Mouse (Mus musculus) liver, embryonic 11.5 days (tissue): Measurements from ENCODE around the gene Nme6. TPM values are rescaled to one million over a fixed set of nuclear protein-coding genes. Genes with fewer than 3 reads are reported as not detected.
A peak's percentile ranks its signal among the peaks of the same experiment; 100 is the strongest.

ENCODE experiments used
- ATAC-seq: fragments of 200-750 bp; cut with Nextera tagmentation; replicated peaks from 2 replicates; pipeline ENCODE4 v1.8.0; 2017; ENCODE audit warnings: moderate number of reproducible peaks, mild to moderate bottlenecking, moderate TSS enrichment, moderate library complexity; ENCODE audit not compliant: low FRiP score
- DNase-seq: peaks from one replicate; pipeline ENCODE4 v3.0.0-alpha.2; 2017; ENCODE audit warnings: low spot score
- H3K27ac ChIP-seq: fragments of 300-500 bp; sonication (generic); 2 replicates; pipeline ENCODE4 v1.5.1; 2014; ENCODE audit warnings: mild to moderate bottlenecking, low read depth, low read length, control low read depth
- H3K27me3 ChIP-seq: fragments of 300-500 bp; sonication (generic); replicated peaks from 2 replicates; pipeline ENCODE4 v1.6.1; 2014; ENCODE audit warnings: low read length, mixed read lengths; ENCODE audit not compliant: control insufficient read depth, insufficient read depth
- H3K36me3 ChIP-seq: fragments of 300-500 bp; sonication (generic); 2 replicates; pipeline ENCODE4 v1.6.1; 2014; ENCODE audit warnings: mild to moderate bottlenecking, low read length, moderate library complexity, mixed read lengths; ENCODE audit not compliant: control insufficient read depth, insufficient read depth
- H3K4me1 ChIP-seq: fragments of 300-500 bp; sonication (generic); replicated peaks from 2 replicates; pipeline ENCODE4 v1.6.1; 2014; ENCODE audit warnings: low read length, mixed read lengths; ENCODE audit not compliant: control insufficient read depth, insufficient read depth
- H3K4me2 ChIP-seq: fragments of 300-500 bp; sonication (generic); 2 replicates; pipeline ENCODE4 v1.6.1; 2014; ENCODE audit warnings: mild to moderate bottlenecking, control low read depth, moderate library complexity
- H3K4me3 ChIP-seq: fragments of 300-500 bp; sonication (generic); 2 replicates; pipeline ENCODE4 v1.5.1; 2014; ENCODE audit warnings: low read depth, low read length, control low read depth
- H3K9ac ChIP-seq: fragments of 300-500 bp; sonication (generic); 2 replicates; pipeline ENCODE4 v1.6.1; 2014; ENCODE audit warnings: low read depth, low read length, control low read depth
- H3K9me3 ChIP-seq: fragments of 300-500 bp; sonication (generic); 2 replicates; pipeline ENCODE4 v1.6.1; 2016; ENCODE audit warnings: low read length, inconsistent platforms, mixed read lengths; ENCODE audit not compliant: control insufficient read depth
- WGBS: fragments of 180-500 bp; shearing (Covaris S2); extraction: QIAGEN DNeasy Blood & Tissue Kit; methylation state at CpG from one replicate; pipeline ENCODE4 v1.1.7; 2014; 5-methylcytosine and 5-hydroxymethylcytosine counted together
- microRNA-seq: library from miRNA; unstranded; fragments of <30 nt; microRNA quantifications from one replicate; pipeline ENCODE4, GENCODE M21; 2017; ENCODE audit warnings: borderline number of aligned reads
- polyA plus RNA-seq: library from polyadenylated mRNA; unstranded; fragments of >200 nt; fragmentation: Nextera tagmentation; extraction: Ambion mirVana; gene quantifications from 2 replicates; pipeline ENCODE4 v1.2.1, GENCODE M21; 2014

Gene Nme6
- polyA plus RNA-seq, 1 experiment from 2014 or later, result 91.1 TPM

DNA sequence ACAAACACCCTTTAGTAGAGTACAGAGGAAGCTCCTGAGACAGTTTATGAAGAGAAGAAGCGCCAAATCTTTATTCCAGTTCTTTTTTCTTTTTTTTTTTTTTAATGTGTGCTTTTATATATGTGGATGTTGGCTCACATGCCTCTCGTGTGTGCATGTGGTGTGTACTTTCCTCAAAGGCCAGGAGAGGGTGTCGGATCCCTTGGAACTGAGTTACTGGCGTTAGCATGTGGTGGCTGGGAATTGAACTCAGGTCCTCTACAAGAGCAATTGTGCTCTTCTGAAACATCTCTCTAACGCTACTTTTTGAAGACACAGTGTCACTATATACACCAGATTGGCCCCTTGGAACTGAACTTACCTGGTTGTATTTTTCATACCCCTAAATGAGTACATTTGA is 45.1 kb downstream of the Nme6 start:
- ATAC-seq, result no peak
- Histone ChIP-seq H3K36me3 (peaks cover 41% of the 10 kb centered on the region), H3K4me1 (peaks cover 6% of the 10 kb centered on the region; the same call in 1 of the 2 replicates), H3K27me3 (no peaks in the 10 kb centered on the region), H3K4me2 (peak overlapping the region; percentile 67), H3K27ac (no peak overlapping the region), H3K4me3 (peak overlapping the region; percentile 96), H3K9ac (peak overlapping the region; percentile 98), H3K9me3 (no peaks in the 10 kb centered on the region)
- WGBS, result 71% methylated on average over 5 of the region's 5 CpGs
- DNase-seq, result no peak

DNA sequence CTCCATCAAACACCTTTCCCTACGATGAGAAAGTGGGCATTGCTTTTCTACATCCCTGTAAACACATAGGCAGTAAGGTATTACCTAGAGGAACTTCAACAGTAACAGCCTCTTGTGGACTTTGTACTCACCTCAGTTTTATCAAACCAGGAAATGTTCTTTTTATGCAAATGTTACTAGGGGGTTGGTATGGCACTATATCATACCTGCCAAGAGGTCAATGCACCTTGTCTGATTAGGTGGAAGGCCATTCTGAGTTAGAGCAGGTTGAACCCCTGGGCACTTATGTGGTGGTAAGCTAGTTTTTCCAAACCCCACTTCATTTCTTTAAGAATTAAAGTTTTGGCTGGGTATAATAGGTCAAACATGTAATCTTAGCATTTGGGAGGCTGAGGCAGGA is 46.8 kb downstream of the Nme6 start:
- Histone ChIP-seq H3K4me1 (peaks cover 6% of the 10 kb centered on the region; the same call in 1 of the 2 replicates), H3K27me3 (no peaks in the 10 kb centered on the region), H3K27ac (no peak overlapping the region), H3K4me2 (no peak overlapping the region), H3K36me3 (peaks cover 53% of the 10 kb centered on the region), H3K9me3 (no peaks in the 10 kb centered on the region), H3K9ac (no peak overlapping the region), H3K4me3 (no peak overlapping the region)
- no peak for DNase-seq
- ATAC-seq, result no peak
- 96% methylated on average over 1 of the region's 1 CpGs for WGBS

DNA sequence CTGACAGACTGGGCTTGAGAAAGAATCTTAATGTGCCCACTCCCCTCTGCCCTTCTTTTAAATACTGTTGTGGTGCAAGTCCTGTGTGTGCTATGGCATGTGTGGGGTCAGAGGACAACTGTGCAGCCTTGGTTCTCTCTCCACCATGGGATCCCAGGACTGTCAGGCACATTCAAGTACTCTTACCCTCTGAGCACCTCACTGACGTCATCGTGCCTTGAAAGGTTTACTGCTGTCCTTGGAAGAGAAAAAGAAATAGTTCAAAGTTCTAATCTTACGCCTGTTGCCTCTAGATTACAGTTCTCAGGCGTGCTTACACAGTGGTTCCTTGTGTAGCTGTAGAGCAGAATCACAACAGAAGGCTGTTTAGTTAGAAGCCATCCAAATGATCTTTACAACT is 53.7 kb downstream of the Nme6 start:
- Histone ChIP-seq H3K4me2 (no peak overlapping the region), H3K9me3 (no peaks in the 10 kb centered on the region), H3K27me3 (no peaks in the 10 kb centered on the region), H3K36me3 (peaks cover 80% of the 10 kb centered on the region), H3K9ac (no peak overlapping the region), H3K4me1 (no peaks in the 10 kb centered on the region), H3K4me3 (no peak overlapping the region), H3K27ac (no peak overlapping the region)
- ATAC-seq, result no peak
- 80% methylated on average over 4 of the region's 4 CpGs for WGBS
- no peak for DNase-seq

DNA sequence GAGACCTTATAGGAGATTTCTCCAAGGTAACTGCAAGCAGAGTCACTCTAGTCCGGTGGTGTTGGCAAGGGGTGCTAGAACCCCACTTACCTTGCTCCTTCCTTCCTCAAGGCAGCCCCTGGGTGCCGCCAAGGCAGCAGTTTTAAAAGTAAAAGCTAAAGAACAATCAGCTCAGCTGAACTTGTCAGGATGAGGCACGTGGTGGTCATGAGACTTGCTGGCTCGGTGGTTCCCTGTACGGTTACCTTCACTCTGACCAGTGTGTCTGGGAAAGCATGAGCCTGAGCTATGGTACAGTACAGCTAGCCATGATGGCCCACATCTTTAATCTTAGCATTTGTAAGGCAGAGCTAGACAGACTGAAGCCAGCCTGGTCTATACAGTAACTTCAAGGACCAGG is 54.8 kb downstream of the Nme6 start:
- H3K9ac ChIP-seq, result no peak overlapping the region
- no peaks in the 10 kb centered on the region for H3K27me3 ChIP-seq
- DNase-seq, result no peak
- no peak for ATAC-seq
- WGBS, result 86% methylated on average over 5 of the region's 5 CpGs
- no peak overlapping the region for H3K4me2 ChIP-seq
- no peak overlapping the region for H3K27ac ChIP-seq
- peaks cover 83% of the 10 kb centered on the region for H3K36me3 ChIP-seq
- H3K9me3 ChIP-seq, result no peaks in the 10 kb centered on the region
- no peaks in the 10 kb centered on the region for H3K4me1 ChIP-seq
- H3K4me3 ChIP-seq, result no peak overlapping the region

DNA sequence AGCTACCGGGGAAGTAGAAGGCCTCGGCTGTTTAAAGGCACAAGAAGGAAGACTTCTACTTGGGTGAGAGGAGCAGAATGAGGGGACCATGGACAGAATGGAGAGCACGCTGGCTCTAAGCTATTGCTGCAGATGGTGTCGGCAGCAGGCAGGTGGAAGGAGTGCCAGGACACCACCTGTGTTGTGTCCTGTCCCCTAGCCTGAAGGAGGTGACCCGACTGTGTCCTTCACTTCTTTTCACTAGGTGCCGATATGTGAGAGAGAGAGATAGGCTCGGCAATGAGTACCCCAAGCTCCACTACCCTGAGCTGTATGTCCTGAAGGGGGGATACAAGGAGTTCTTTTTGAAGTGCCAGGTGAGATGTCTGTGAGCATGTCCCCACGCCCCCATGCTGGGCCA is 59.0 kb downstream of the Nme6 start:
- H3K4me2 ChIP-seq, result no peak overlapping the region
- H3K27me3 ChIP-seq, result no peaks in the 10 kb centered on the region
- H3K9me3 ChIP-seq, result no peaks in the 10 kb centered on the region
- no peak overlapping the region for H3K27ac ChIP-seq
- DNase-seq (no peak), ATAC-seq (no peak)
- peaks cover 61% of the 10 kb centered on the region for H3K36me3 ChIP-seq
- WGBS, result 94% methylated on average over 8 of the region's 8 CpGs
- H3K9ac ChIP-seq, result no peak overlapping the region
- H3K4me1 ChIP-seq, result no peaks in the 10 kb centered on the region
- H3K4me3 ChIP-seq, result no peak overlapping the region

Small RNA genes within 50 kb of the gene (microRNA-seq; reads per million reads assigned to microRNA genes)
- 4.6 reads per million, percentile 11 among the genes with 10 or more reads in this experiment for gene Mir7089

Other genes starting within 250 kb of the Nme6 start
- gene Fbxw24, start 206.7 kb upstream of the Nme6 start, polyA plus RNA-seq, result not detected in 2 replicates
- not detected in 2 replicates for gene Fbxw25, start 168.1 kb upstream of the Nme6 start, polyA plus RNA-seq
- 0.11 and 0.12 TPM in 2 replicates for gene Fbxw18, start 130.0 kb upstream of the Nme6 start, polyA plus RNA-seq
- gene Fbxw26, start 86.7 kb upstream of the Nme6 start, polyA plus RNA-seq, result 0.09 TPM in 1 of 2 replicates, not detected in the other
- gene Fbxw27, start 42.1 kb upstream of the Nme6 start, polyA plus RNA-seq, result not detected in 2 replicates
- gene Spink8, start 20.5 kb upstream of the Nme6 start, polyA plus RNA-seq, result not detected in 2 replicates
- gene Camp, start 16.9 kb downstream of the Nme6 start, polyA plus RNA-seq, result 13.5 and 15.8 TPM in 2 replicates
- gene Cdc25a, start 42.8 kb downstream of the Nme6 start, polyA plus RNA-seq, result 39.8 and 42.5 TPM in 2 replicates
- gene Map4, start 98.7 kb downstream of the Nme6 start, polyA plus RNA-seq, result 30.4 and 33.0 TPM in 2 replicates